Mouse (Mus musculus) kidney, adult 9 months (tissue): ENCODE measurements around the gene Pcsk1n.
"Not testable (repeated sequence)": the region's sequence is repeated elsewhere in the genome, so short reads cannot be mapped to it uniquely, and the experiment has no call there.

ENCODE experiments used
- DNase-seq: peaks from one replicate; pipeline ENCODE4 v3.0.0; 2022

Gene Pcsk1n

GRCm38 (mm10) chrX:7919601-7920383 is at the start of gene Pcsk1n:
TSS of gene Pcsk1n (plus strand) at chrX:7919822.
- DNase-seq, result no peak

- DNase-seq, result no peak
These were observed 49.8 kb upstream of the Pcsk1n start for GRCm38 (mm10) chrX:7869826-7870225.

DNA sequence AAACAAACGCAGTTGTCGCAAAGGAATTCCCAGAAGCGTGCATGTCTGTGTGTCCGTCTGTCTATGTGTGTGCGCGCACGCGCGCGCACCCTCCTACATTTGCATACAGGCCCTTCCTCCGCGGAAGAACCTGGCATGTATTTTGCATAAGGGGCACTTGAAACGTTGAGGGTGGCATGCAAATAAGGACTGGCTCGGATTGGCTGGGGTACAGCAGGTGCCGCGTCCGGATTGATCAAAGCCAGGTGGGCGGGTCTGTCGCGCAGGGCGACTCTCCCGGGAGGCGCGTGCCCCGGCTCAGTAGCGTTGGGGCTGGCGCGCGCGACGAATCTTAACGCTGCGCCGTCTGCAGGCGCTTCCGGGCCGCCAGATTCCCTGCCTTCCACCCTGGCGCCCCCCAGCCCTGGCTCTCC is 41.6 kb upstream of the Pcsk1n start, which contains the start of gene Pim2:
Gene Pim2 (plus strand): TSS at position 256 of the 413 bp plus-strand sequence.
- peak; percentile 89 for DNase-seq

- no peak for DNase-seq
These were observed 41.1 kb upstream of the Pcsk1n start for GRCm38 (mm10) chrX:7878495-7878894.

DNA sequence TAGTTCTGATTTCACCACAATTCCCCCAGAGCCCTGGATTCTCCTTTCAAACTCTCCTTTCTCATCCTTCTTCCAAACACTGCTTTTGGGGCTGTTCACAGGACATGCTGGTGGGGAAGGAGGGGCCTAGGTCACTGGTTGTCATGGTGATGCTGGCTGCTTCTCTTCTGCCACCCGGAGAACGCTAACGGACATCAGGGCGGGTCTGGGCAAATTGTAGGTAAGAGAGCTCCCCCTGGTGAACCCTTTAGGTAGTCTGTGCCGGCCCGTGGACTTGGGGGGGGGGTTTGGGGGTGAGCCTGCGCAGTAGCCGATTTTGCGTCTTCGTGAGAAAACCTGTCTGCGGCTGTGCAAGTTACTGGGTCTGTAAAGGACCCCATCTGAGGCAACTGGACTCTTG is 39.8 kb upstream of the Pcsk1n start:
- peak; percentile 73 for DNase-seq

DNA sequence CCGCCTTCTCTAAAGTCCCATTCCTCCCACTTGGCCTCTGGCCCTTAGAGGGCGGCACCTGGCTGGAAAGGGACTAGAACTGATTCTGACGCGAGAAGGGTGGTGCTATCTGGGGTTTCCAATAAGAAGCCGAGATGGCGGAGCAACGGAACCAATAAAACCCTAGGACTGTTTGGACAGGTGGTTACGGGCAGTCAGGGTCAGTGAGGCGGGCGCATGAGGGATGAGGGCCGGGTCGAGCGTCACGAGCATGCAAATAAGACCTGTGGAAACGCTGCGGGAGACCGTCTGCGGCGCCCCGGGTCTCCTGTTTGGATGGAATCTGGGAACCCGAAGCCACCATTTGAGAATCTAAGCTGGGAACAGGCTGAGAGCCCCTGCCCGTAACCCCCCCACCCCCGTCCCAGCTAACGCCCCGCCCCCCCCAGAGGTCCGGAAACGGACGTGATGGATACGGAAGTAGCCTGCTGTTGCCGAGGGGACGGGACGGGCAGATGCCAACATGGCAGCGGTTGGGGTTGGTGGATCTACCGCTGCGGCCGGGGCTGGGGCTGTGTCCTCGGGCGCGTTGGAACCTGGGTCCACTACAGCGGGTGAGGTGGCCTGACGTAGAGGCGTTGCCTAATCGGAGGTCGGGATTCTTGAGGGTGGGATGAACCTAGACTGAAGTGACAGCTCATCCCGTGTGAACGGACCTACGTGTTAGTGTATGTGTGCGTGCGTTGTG is 35.6 kb upstream of the Pcsk1n start, which contains the start of gene Slc35a2:
Gene Slc35a2 (plus strand): TSS at position 188 of the 727 bp plus-strand sequence.
- DNase-seq, result peak; percentile 95

- DNase-seq, result no peak
These were observed 21.4 kb upstream of the Pcsk1n start for GRCm38 (mm10) chrX:7898211-7898610.

- peak; percentile 94 for DNase-seq
These were observed 20.4 kb upstream of the Pcsk1n start, which contains the start of the genes Pqbp1 and Timm17b for GRCm38 (mm10) chrX:7898880-7899874. TSS of gene Pqbp1 (minus strand) at chrX:7899269. TSS of gene Timm17b (plus strand) at chrX:7899357.

- no peak for DNase-seq
These were observed 15.2 kb upstream of the Pcsk1n start for GRCm38 (mm10) chrX:7904441-7904840.

DNA sequence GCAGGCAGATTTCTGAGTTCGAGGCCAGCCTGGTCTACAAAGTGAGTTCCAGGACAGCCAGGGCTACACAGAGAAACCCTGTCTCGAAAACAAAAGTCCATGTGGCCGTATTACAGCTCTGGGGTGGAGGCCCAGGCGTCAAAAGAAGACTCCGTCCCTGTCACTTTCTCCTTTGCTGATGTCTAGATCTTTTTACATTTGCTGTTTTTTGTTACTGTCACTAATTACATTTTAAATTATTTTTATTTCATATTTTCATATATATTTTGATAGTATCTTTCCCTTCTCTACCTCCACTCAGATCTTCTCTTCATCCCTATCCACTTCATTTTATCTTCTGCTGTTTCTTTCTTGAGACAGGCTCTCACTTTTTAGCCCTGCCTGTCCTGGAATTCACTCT is 11.9 kb upstream of the Pcsk1n start, which contains the start of gene Gm10491:
Gene Gm10491 (minus strand): TSS at position 101 of the 400 bp plus-strand sequence.
- DNase-seq, result no peak

- DNase-seq, result not testable (repeated sequence)
These were observed 10.4 kb upstream of the Pcsk1n start, which contains the start of gene Gm10490 for GRCm38 (mm10) chrX:7909242-7909641. TSS of gene Gm10490 (plus strand) at chrX:7909542.

DNA sequence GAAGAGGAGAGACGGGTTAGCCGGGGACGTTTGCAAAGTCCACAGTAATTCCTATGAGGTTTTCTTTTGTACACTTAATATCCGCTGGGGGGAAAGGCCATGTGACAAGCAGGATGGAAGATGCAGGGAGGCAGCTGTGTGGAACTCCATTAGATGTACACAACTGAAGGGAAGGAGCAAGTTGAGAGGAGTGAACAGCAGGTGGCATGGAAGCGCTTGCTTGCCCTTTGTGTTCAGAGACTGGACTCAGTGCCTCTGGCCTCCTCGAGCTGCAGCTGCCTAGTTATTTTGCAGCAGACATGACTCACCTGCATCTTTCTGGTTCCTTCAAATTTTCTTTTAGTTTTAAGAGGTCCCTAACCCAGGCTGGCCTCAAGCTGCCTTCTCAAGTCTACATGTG is 9.1 kb upstream of the Pcsk1n start:
- peak; percentile 9 for DNase-seq

DNA sequence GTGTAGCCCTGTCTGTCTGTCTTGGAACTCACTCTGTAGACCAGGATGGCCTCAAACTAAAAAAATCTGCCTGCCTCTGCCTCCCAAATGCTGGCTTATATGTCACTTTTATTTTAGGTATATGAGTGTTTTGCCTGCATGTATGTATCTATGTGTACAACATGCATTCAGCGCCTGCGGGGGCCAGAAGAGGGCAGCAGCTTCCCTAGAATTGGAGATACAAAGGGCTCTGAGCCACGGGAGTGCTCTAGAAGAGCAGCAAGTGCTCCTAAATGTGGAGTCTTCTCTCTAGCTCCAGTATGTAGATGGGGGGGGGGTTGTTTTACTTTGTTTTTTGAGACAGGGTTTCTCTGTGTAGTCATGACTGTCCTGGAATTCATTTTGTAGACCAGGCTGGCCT is 4.0 kb upstream of the Pcsk1n start:
- peak; percentile 49 for DNase-seq

GRCm38 (mm10) chrX:7917960-7918359 is 1.7 kb upstream of the Pcsk1n start:
- DNase-seq, result not testable (repeated sequence)

- no peak for DNase-seq
These were observed 2.4 kb downstream of the Pcsk1n start for GRCm38 (mm10) chrX:7922032-7922431.

GRCm38 (mm10) chrX:7926266-7926665 is 6.6 kb downstream of the Pcsk1n start:
- DNase-seq, result no peak

DNA sequence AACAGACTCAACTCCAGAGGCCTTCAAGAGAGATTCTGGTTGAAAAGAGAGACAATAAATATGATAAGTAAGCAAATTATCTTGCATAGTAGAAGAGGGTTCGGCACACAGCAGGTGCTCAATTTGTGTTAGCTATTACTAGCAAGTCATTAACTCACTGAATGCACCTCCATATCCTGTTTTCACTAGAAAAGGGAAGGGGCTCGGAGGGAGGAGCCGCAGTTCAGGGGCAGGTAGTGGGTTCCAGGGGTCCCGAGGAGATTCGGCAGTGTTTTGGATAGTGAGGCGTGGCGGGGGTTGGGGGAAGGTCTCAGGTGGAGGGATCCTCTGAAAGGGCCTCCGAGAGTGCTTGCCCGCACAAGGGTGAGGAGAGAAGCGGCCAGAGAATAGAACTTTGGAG is 7.5 kb downstream of the Pcsk1n start:
- no peak for DNase-seq

DNA sequence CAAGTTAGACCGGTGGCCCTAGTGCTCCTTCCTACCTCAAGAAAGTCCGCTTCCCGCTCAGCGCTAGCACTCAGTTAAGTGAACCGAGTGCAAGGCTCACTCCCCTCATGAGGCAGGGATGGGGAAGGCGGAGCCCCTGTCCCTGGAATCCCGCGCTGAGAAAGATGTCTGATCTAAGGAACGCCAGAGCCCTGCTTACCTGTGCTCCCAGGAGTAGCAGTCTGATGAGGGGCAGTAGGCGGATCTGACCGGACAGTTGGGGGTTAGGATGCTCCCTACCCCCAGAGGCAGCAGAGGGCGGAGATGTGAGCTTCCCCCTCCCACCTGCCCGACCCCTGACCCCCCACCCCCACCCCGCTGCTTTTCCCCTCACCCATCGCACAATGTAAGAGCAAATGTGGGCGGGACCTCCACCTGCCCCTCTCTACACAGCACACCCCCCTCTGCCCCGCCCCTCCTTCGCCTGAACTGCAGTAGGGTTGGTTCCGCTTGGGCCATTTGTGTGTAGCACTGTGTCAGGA is 8.7 kb downstream of the Pcsk1n start, which contains the start of gene Eras:
Gene Eras (minus strand): TSS at position 338 of the 521 bp plus-strand sequence.
- DNase-seq, result no peak

- no peak for DNase-seq
These were observed 17.3 kb downstream of the Pcsk1n start for GRCm38 (mm10) chrX:7936874-7937273.

GRCm38 (mm10) chrX:7937667-7938066 is 18.0 kb downstream of the Pcsk1n start:
- DNase-seq, result no peak

GRCm38 (mm10) chrX:7945618-7946017 is 26.0 kb downstream of the Pcsk1n start:
- DNase-seq, result peak; percentile 50
